Mouse (Mus musculus) heart, postnatal 0 days (tissue): ENCODE measurements around the gene Aurkb.

ENCODE experiments used
- CTCF ChIP-seq: IDR thresholded peaks from 2 replicates; pipeline ENCODE4 v1.5.1; 2016; ENCODE audit warnings: antibody characterized with exemption, control low read depth, low read depth
- EP300 ChIP-seq: IDR thresholded peaks from 2 replicates; pipeline ENCODE4 v1.6.1; 2016; ENCODE audit warnings: antibody characterized with exemption, low read depth

- TF ChIP-seq EP300 (no peak; the same call in 1 of the 2 replicates), CTCF (no peak)
These were observed 17.3 kb downstream of the Aurkb start for GRCm38 (mm10) chr11:69062761-69063224.
